Mouse (Mus musculus) liver, postnatal 0 days (tissue): Measurements from ENCODE around the gene Ino80b.

Experiments used
- CTCF ChIP-seq: sonication (generic); IDR thresholded peaks from 2 replicates; pipeline ENCODE4 v1.5.1; 2016; ENCODE audit warnings: antibody characterized with exemption, low read depth
- EP300 ChIP-seq: IDR thresholded peaks from 2 replicates; pipeline ENCODE4 v1.6.1; 2016; ENCODE audit warnings: antibody characterized with exemption, low read depth, mild to moderate bottlenecking

- no peak for TF ChIP-seq CTCF
- TF ChIP-seq EP300 = no peak
Observed at GRCm38 (mm10) chr6:83161442-83161841, 36.2 kb upstream of the Ino80b start.
